Mouse (Mus musculus) stomach, postnatal 0 days (tissue): Measurements from ENCODE around the gene Tmem259. TPM values are rescaled to one million over a fixed set of nuclear protein-coding genes. Genes with fewer than 3 reads are reported as not detected.

Source experiments
- ATAC-seq: fragments of 200-750 bp; cut with Nextera tagmentation; 2 replicates; pipeline ENCODE4 v1.8.0; 2017; ENCODE audit not compliant: low FRiP score, low TSS enrichment
- DNase-seq: peaks from one replicate; pipeline ENCODE4 v3.0.0-alpha.2; 2016; ENCODE audit warnings: low spot score
- H3K27ac ChIP-seq: fragments of 300-500 bp; sonication (generic); replicated peaks from 2 replicates; pipeline ENCODE4 v1.5.1; 2014; ENCODE audit warnings: mild to moderate bottlenecking, control low read depth
- H3K27me3 ChIP-seq: fragments of 300-500 bp; sonication (generic); 2 replicates; pipeline ENCODE4 v1.6.1; 2014; ENCODE audit warnings: low read length; ENCODE audit not compliant: control insufficient read depth, insufficient read depth
- H3K36me3 ChIP-seq: fragments of 300-500 bp; sonication (generic); 2 replicates; pipeline ENCODE4 v1.6.1; 2014; ENCODE audit warnings: low read length, mixed read lengths; ENCODE audit not compliant: control insufficient read depth, insufficient read depth
- H3K4me1 ChIP-seq: fragments of 300-500 bp; sonication (generic); replicated peaks from 2 replicates; pipeline ENCODE4 v1.6.1; 2014; ENCODE audit warnings: antibody characterized with exemption; ENCODE audit not compliant: control insufficient read depth, insufficient read depth
- H3K4me2 ChIP-seq: fragments of 300-500 bp; sonication (generic); replicated peaks from 2 replicates; pipeline ENCODE4 v1.6.1; 2014; ENCODE audit warnings: low read depth, mild to moderate bottlenecking, control low read depth, moderate library complexity
- H3K4me3 ChIP-seq: fragments of 300-500 bp; sonication (generic); 2 replicates; pipeline ENCODE4 v1.5.1; 2014; ENCODE audit warnings: low read depth, low read length, control low read depth
- H3K9ac ChIP-seq: fragments of 300-500 bp; sonication (generic); 2 replicates; pipeline ENCODE4 v1.6.1; 2014; ENCODE audit warnings: mild to moderate bottlenecking, low read length, control low read depth, mixed read lengths
- H3K9me3 ChIP-seq: fragments of 300-500 bp; sonication (generic); 2 replicates; pipeline ENCODE4 v1.6.1; 2016; ENCODE audit warnings: low read length; ENCODE audit not compliant: control insufficient read depth
- CTCF ChIP-seq: IDR thresholded peaks from 2 replicates; pipeline ENCODE4 v1.5.1; 2016; ENCODE audit warnings: antibody characterized with exemption, low read depth, mild to moderate bottlenecking, moderate library complexity
- EP300 ChIP-seq: optimal IDR thresholded peaks from 2 replicates; pipeline ENCODE3; 2016; ENCODE audit warnings: antibody characterized with exemption
- WGBS: fragments of 180-500 bp; shearing (Covaris S2); extraction: QIAGEN DNeasy Blood & Tissue Kit; methylation state at CpG from one replicate; pipeline ENCODE4 v1.1.7; 2014; 5-methylcytosine and 5-hydroxymethylcytosine counted together
- polyA plus RNA-seq: library from polyadenylated mRNA; unstranded; fragments of >200 nt; fragmentation: Nextera tagmentation; extraction: Ambion mirVana; gene quantifications from 2 replicates; pipeline ENCODE4 v1.2.1, GENCODE M21; 2015

The Tmem259 gene
- polyA plus RNA-seq, 1 experiment from 2014 or later = 18.5 TPM

- Histone ChIP-seq H3K4me1 (no peaks in the 10 kb centered on the region), H3K4me3 (peak within 1 kb of the TSS; percentile 36), H3K9ac (peak within 1 kb of the TSS; percentile 47), H3K9me3 (no peaks in the 10 kb centered on the region), H3K27me3 (no peaks in the 10 kb centered on the region), H3K36me3 (peaks cover 16% of the 10 kb centered on the region), H3K4me2 (peak within 1 kb of the TSS; percentile 64), H3K27ac (no peak within 1 kb of the TSS)
- peak; percentile 11; the same call in 1 of the 2 replicates for ATAC-seq
- no peak for DNase-seq
- WGBS = 6% methylated on average over 38 of the region's 47 CpGs
- no peak for TF ChIP-seq EP300
- no peak for TF ChIP-seq CTCF
Measured at GRCm38 (mm10) chr10:79970415-79971182, 13.5 kb downstream of the Tmem259 start, which contains the start of gene Grin3b. TSS of gene Grin3b (plus strand) at chr10:79970715.

GRCm38 (mm10) chr10:79969124-79969568 is 15.0 kb downstream of the Tmem259 start:
- H3K36me3 ChIP-seq = peaks cover 15% of the 10 kb centered on the region
- no peaks in the 10 kb centered on the region for H3K27me3 ChIP-seq
- no peak overlapping the region for H3K4me2 ChIP-seq
- no peaks in the 10 kb centered on the region for H3K4me1 ChIP-seq
- no peaks in the 10 kb centered on the region for H3K9me3 ChIP-seq
- ATAC-seq (no peak), DNase-seq (no peak)
- WGBS = 17% methylated on average over 3 of the region's 3 CpGs
- H3K4me3 ChIP-seq = no peak overlapping the region
- TF ChIP-seq EP300 (no peak), CTCF (peak; percentile 32; the same call in 1 of the 2 replicates)
- H3K9ac ChIP-seq = no peak overlapping the region
- H3K27ac ChIP-seq = no peak overlapping the region

GRCm38 (mm10) chr10:79968181-79968580 is 15.9 kb downstream of the Tmem259 start:
- Histone ChIP-seq H3K4me2 (no peak overlapping the region), H3K36me3 (peaks cover 15% of the 10 kb centered on the region), H3K9ac (no peak overlapping the region), H3K4me1 (no peaks in the 10 kb centered on the region), H3K27ac (no peak overlapping the region), H3K4me3 (no peak overlapping the region), H3K27me3 (no peaks in the 10 kb centered on the region), H3K9me3 (no peaks in the 10 kb centered on the region)
- TF ChIP-seq CTCF (no peak), EP300 (no peak)
- ATAC-seq (no peak), DNase-seq (no peak)
- 65% methylated on average over 1 of the region's 1 CpGs for WGBS

- Histone ChIP-seq H3K36me3 (peaks cover 18% of the 10 kb centered on the region), H3K9me3 (no peaks in the 10 kb centered on the region)
Measured at GRCm38 (mm10) chr10:79966886-79967400, 17.2 kb downstream of the Tmem259 start.

DNA sequence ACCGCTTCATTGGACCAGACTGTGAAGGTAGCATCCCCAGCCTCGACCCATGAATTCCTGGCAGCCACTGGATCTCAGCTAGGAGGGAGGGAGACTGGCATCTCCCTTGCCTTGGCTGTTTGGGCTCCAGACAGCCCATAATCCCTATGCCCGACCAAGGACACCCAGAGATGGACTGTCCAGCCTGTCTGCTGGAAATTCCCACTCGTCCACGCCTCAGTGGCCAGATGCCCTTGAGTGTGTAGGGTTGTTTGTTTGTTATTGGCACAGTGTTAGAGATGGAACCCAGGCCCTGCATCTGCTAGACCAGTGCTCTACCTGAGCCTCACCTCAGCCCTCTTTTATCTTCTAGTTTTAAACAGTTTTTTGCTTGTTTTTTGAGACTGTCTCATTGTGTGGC is 18.8 kb downstream of the Tmem259 start:
- Histone ChIP-seq H3K36me3 (peaks cover 18% of the 10 kb centered on the region), H3K9me3 (no peaks in the 10 kb centered on the region), H3K4me2 (no peak overlapping the region), H3K27me3 (no peaks in the 10 kb centered on the region), H3K4me1 (no peaks in the 10 kb centered on the region), H3K4me3 (no peak overlapping the region), H3K9ac (no peak overlapping the region), H3K27ac (no peak overlapping the region)
- ATAC-seq (no peak), DNase-seq (no peak)
- 94% methylated on average over 5 of the region's 5 CpGs for WGBS
- no peak for TF ChIP-seq CTCF
- TF ChIP-seq EP300 = no peak

More at GRCm38 (mm10) chr10:79966886-79967400, 17.2 kb downstream of the Tmem259 start:
- no peaks in the 10 kb centered on the region for H3K4me1 ChIP-seq
- WGBS = 90% methylated on average over 5 of the region's 5 CpGs
- ATAC-seq (no peak), DNase-seq (no peak)
- no peak overlapping the region for H3K9ac ChIP-seq
- no peak for TF ChIP-seq EP300
- TF ChIP-seq CTCF = no peak
- no peak overlapping the region for H3K4me3 ChIP-seq
- H3K27me3 ChIP-seq = no peaks in the 10 kb centered on the region
- H3K4me2 ChIP-seq = no peak overlapping the region
- H3K27ac ChIP-seq = no peak overlapping the region

- no peaks in the 10 kb centered on the region for H3K27me3 ChIP-seq
- WGBS = 92% methylated on average over 7 of the region's 7 CpGs
- no peaks in the 10 kb centered on the region for H3K4me1 ChIP-seq
- TF ChIP-seq CTCF (no peak), EP300 (no peak)
- no peaks in the 10 kb centered on the region for H3K9me3 ChIP-seq
- no peak overlapping the region for H3K27ac ChIP-seq
- H3K36me3 ChIP-seq = peaks cover 18% of the 10 kb centered on the region
- H3K4me3 ChIP-seq = no peak overlapping the region
- no peak overlapping the region for H3K4me2 ChIP-seq
- DNase-seq (no peak), ATAC-seq (no peak)
- H3K9ac ChIP-seq = no peak overlapping the region
Measured at GRCm38 (mm10) chr10:79964727-79965126, 19.4 kb downstream of the Tmem259 start.
